ENCODE assay signal across 25 mouse cellular contexts in genomic region chr13:107904851-107905250, GRCm38 (mm10).
"Had no signal": no experiment of that assay in that cellular context is flagged by ENCODE, and none has a peak within 500 bp of the region (broad histone marks: within the 10 kb centered on the region; RNA-seq: fewer than 3 reads in every experiment).

No protein-coding gene starts in this region.

- H3K9me3 ChIP-seq: limb, embryonic 10.5 days; limb, embryonic 12.5 days; limb, embryonic 13.5 days; limb, embryonic 15.5 days; liver, embryonic 12.5 days; liver, embryonic 13.5 days; liver, embryonic 15.5 days; lung, embryonic 15.5 days; midbrain, embryonic 10.5 days; midbrain, embryonic 12.5 days; midbrain, embryonic 13.5 days; midbrain, embryonic 15.5 days; neural tube, embryonic 12.5 days; neural tube, embryonic 13.5 days had no signal

- H3K27ac ChIP-seq: limb, embryonic 10.5 days; limb, embryonic 12.5 days; limb, embryonic 13.5 days; limb, embryonic 15.5 days; liver, embryonic 12.5 days; liver, embryonic 13.5 days; liver, embryonic 14.5 days; midbrain, embryonic 10.5 days; midbrain, embryonic 12.5 days; midbrain, embryonic 13.5 days; midbrain, embryonic 15.5 days; neural tube, embryonic 12.5 days; neural tube, embryonic 13.5 days had no signal

- DNase-seq: left cerebral cortex, postnatal 4 days; liver; liver, embryonic 13.5 days; liver, postnatal 0 days; lung, adult 18-20 months; lung, adult 2 months; lung, embryonic 14.5 days; lung, postnatal 14 days; midbrain, embryonic 14.5 days had no signal

- H3K4me3 ChIP-seq: limb, embryonic 10.5 days; limb, embryonic 12.5 days; limb, embryonic 13.5 days; limb, embryonic 15.5 days; liver, embryonic 12.5 days; liver, embryonic 13.5 days; liver, embryonic 15.5 days; lung, embryonic 15.5 days; megakaryocyte, embryonic 14.5 days; midbrain, embryonic 10.5 days; midbrain, embryonic 12.5 days; midbrain, embryonic 13.5 days; midbrain, embryonic 15.5 days; myocyte; neural tube, embryonic 12.5 days; neural tube, embryonic 13.5 days had no signal

- H3K36me3 ChIP-seq: limb, embryonic 10.5 days; limb, embryonic 12.5 days; limb, embryonic 13.5 days; limb, embryonic 15.5 days; liver, embryonic 12.5 days; liver, embryonic 13.5 days; liver, embryonic 15.5 days; lung, embryonic 15.5 days; midbrain, embryonic 10.5 days; midbrain, embryonic 12.5 days; midbrain, embryonic 13.5 days; midbrain, embryonic 15.5 days; neural tube, embryonic 12.5 days; neural tube, embryonic 13.5 days had no signal

- H3K4me1 ChIP-seq: liver, embryonic 15.5 days had no signal

- H3K27me3 ChIP-seq: limb, embryonic 12.5 days; limb, embryonic 13.5 days; limb, embryonic 15.5 days; liver, embryonic 12.5 days; liver, embryonic 13.5 days; liver, embryonic 15.5 days; lung, embryonic 15.5 days; midbrain, embryonic 13.5 days; midbrain, embryonic 15.5 days; neural tube, embryonic 12.5 days; neural tube, embryonic 13.5 days had no signal
